Mouse (Mus musculus) urinary bladder, postnatal 0 days (tissue): Measurements from ENCODE around the gene Zfp874a. TPM values are rescaled to one million over a fixed set of nuclear protein-coding genes. Genes with fewer than 3 reads are reported as not detected.

Source experiments
- polyA plus RNA-seq: library from polyadenylated mRNA; unstranded; fragments of >200 nt; fragmentation: Nextera tagmentation; extraction: Ambion mirVana; gene quantifications from 2 replicates; pipeline ENCODE4 v1.2.1, GENCODE M21; 2015

Gene Zfp874a
- polyA plus RNA-seq = 4.8 and 5.0 TPM in 2 replicates

DNA sequence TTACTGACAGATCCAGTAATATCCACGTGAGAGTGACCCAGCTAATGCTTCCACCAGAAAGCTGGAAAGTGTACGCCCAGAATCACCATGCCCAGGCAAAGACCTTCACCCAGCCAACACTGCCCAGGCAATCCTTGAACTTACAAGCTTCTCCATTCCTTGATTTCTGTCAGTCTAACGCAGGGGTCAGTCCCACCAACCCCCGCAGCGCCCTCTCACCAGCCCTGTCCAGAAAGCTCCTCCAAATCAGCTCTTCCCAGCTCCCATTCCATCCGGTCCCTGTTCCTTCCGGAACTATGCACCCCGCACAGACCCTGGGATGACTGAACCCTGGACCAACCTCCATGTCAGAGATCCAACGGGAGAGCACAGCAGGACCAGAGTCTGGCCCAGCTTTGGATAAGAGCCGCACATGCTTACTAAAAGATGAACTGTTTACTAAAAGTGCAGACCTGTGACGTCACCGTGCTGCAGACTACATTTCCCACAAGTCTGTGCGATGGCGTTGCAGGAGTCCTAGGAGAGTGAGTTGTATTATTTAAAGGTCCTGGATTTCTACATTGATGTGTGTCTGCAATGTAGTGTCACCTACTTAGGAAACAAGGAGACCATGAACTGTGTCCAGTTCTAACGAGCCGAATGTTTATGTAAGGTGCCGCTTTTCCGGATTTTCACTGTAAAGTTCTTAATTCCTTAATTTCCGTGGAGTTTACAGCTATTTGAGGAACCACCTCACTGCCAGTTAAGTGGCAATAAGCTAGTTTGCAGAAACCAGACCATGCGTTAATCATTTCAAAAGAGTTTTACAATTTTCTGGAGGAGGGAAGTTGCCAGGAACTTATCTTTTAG is at the start of gene Zfp874a:
TSS of gene Zfp874a (minus strand) at position 453 of the 849 bp plus-strand sequence.

DNA sequence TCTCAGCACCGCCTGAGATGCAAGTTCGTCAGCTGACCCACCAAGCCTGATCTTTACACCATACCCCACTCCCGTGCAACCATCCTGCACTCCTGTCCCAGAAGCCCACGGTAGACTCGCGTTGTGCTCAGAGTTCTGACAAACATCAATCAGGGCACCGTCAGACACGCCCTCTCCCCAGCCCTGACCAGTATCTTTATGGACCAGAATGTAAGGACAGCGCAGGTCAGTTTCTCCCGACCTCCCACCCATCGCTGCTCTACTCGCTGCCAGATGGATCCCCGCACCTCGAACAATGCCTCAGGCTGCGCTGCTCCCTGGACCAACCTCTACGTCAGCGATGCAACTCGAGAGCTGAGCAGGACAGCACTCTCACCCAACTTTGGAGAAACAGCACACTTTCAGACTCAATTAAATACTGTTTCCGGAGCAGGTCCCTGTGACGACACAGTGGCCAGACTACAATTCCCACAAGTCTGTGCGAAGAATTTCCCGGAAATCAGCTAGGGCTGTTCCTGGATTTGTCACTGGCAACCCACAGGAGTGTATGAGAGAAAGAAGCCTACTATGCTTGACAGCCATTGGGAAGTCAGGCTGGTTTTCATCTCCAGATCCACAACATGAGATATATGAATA is 48.8 kb upstream of the Zfp874a start, which contains the start of gene Zfp58:
TSS of gene Zfp58 (minus strand) at position 472 of the 636 bp plus-strand sequence.

DNA sequence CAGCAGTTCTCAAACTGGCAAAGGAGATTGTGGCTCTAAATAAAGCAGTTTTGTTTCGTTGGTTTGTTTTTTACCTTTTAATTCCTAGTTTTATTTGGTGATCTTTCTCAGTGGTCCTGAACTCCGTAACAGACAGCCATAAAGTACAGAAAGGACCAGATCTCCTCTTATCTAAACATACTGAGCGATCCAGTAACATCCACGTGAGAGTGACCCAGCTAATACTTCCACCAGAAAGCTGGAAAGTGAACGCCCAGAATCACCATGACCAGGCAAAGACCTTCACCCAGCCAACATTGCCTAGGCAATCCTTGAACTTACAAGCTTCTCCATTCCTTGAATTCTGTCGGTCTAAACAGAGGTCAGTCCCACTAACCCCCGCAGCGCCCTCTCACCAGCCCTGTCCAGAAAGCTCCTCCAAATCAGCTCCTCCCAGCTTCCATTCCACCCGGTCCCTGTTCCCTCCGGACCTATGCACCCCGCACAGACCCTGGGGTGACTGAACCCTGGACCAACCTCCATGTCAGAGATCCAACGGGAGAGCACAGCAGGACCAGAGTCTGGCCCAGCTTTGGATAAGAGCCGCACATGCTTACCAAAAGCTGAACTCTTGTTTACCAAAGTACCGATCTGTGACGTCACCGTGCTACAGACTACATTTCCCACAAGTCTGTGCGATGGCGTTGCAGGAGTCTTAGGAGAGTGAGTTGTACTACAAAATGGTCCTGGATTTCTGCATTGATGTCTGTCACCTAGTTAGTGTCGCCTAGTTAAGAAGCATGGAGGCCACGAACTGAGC is 32.4 kb upstream of the Zfp874a start, which contains the start of gene Zfp874b:
TSS of gene Zfp874b (minus strand) at position 634 of the 799 bp plus-strand sequence.

DNA sequence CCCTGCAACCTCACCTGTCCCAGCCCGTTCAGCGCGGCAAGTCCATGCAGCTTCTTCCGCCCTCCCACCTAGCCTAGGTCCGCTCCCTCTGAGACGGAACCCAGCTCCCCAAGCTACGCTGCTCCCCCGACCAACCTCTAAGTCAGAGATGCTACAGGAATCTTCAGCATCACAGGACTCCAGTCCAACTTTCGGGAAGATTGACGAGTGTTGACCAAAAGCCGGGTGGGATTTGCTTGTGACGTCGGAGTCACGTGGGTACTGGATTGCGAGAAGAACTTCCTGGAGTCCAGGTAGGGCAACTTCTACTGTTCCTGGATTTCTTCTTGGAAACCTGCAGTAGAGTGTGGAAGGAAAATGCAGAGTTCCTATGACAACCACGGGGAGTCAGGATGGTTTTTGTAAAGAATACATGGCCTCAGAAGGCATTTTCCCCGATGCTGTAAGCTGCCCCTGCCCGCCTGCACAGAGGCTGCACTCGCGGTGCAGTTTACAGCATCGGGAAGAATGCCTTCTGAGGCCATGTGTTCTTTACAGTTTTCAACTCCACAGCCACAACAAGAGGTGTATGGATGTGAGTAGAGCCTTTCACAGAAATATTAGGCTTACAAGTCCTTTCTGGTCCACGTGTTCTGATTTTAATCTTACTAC is 30.1 kb downstream of the Zfp874a start, which contains the start of gene Zfp459:
TSS of gene Zfp459 (minus strand) at position 212 of the 651 bp plus-strand sequence.

DNA sequence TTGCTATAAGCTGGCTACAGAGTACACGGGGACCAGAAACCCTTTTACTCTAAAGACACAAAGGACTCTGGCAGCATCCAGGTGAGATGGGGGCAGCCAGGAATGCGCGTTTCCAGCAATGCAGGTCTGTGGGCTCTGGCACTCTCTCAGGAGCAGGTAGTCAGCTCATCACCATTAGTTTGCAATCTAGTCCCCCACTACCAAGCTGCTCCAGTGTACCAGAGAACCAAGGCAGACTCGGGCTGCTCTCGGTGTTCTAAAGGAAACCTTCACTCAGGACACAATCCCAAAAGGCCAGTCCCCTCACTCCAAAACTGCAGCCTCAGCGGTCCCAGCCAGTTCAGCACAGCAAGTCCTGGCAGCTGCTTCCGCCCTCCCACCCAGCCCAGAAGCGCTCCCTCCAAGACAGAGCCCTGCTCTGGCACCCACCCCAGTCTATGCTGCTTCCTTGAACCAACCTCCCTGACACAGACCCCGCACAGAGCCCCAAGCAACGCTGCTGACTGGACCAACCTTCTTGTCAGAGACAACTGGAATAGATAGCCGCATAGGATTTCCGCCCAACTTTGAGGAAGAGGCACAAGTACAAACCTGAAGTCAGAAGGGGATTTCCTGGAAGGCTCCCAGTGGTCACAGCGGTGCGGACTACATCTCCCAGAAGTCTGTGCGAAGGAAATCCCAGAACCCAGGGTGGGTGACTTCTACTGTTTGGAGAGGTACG is 52.1 kb downstream of the Zfp874a start, which contains the start of gene Zfp429:
TSS of gene Zfp429 (minus strand) at position 637 of the 721 bp plus-strand sequence.

DNA sequence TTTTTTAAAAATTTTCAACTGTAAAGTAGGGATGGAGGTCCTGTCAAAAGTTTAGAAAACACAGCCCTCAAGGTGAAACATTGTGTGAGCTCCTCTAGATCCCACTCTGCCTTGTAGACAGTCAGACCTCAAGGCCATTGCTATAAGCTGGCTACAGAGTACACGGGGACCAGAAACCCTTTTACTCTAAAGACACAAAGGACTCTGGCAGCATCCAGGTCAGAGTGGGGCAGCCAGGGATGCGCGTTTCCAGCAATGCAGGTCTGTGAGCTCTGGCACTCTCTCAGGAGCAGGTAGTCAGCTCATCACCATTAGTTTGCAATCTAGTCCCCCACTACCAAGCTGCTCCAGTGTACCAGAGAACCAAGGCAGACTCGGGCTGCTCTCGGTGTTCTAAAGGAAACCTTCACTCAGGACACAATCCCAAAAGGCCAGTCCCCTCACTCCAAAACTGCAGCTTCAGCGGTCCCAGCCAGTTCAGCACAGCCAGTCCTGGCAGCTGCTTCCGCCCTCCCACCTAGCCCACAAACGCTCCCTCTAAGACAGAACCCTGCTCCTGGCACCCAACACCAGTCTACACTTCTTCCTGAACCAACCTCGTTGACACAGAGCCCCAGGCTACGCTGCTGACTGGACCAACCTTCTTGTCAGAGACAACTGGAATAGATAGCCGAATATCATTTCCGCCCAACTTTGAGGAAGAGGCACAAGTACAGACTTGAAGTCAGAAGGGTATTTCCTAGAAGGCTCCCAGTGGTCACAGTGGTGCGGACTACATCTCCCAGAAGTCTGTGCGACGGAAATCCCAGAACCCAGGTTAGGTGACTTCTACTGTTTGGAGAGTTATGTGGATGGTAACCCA is 76.1 kb downstream of the Zfp874a start, which contains the start of the genes Gm28041 and Zfp456:
TSS of gene Gm28041 (minus strand) at position 684 of the 862 bp plus-strand sequence.
TSS of gene Zfp456 (minus strand) at position 761 of the 862 bp plus-strand sequence.

Other genes with a start within 250 kb of the Zfp874a start
- gene Zfp458, start 173.2 kb downstream of the Zfp874a start, polyA plus RNA-seq = 0.46 and 1.0 TPM in 2 replicates
- 0.30 TPM in 1 of 2 replicates, not detected in the other for gene Zfp457, start 145.1 kb downstream of the Zfp874a start, polyA plus RNA-seq
- gene Zfp595, start 119.1 kb downstream of the Zfp874a start, polyA plus RNA-seq = 1.1 TPM in 2 replicates
- 0.52 TPM in 1 of 2 replicates, not detected in the other for gene Gm28044, start 91.1 kb downstream of the Zfp874a start, polyA plus RNA-seq
- gene Zfp953, start 91.0 kb downstream of the Zfp874a start, polyA plus RNA-seq = 0.45 and 0.47 TPM in 2 replicates
- gene Gm28041, start 75.9 kb downstream of the Zfp874a start, polyA plus RNA-seq = 0.22 and 0.26 TPM in 2 replicates
- 0.43 and 0.44 TPM in 2 replicates for gene Zfp456, start 75.8 kb downstream of the Zfp874a start, polyA plus RNA-seq
- gene Zfp429, start 51.8 kb downstream of the Zfp874a start, polyA plus RNA-seq = 3.5 and 3.6 TPM in 2 replicates
- gene Zfp459, start 30.2 kb downstream of the Zfp874a start, polyA plus RNA-seq = 0.48 and 1.3 TPM in 2 replicates
- 1.7 and 1.9 TPM in 2 replicates for gene Zfp874b, start 32.6 kb upstream of the Zfp874a start, polyA plus RNA-seq
- 5.0 and 5.2 TPM in 2 replicates for gene Zfp58, start 48.9 kb upstream of the Zfp874a start, polyA plus RNA-seq
- not detected in 2 replicates for gene Gm26965, start 74.5 kb upstream of the Zfp874a start, polyA plus RNA-seq
- gene Zfp87, start 74.6 kb upstream of the Zfp874a start, polyA plus RNA-seq = 26.4 and 29.8 TPM in 2 replicates
- gene Zfp748, start 102.2 kb upstream of the Zfp874a start, polyA plus RNA-seq = 4.0 and 5.1 TPM in 2 replicates
- gene Zfp729b, start 158.1 kb upstream of the Zfp874a start, polyA plus RNA-seq = 1.7 and 1.9 TPM in 2 replicates
- 0.70 TPM in 1 of 2 replicates, not detected in the other for gene Gm49345, start 186.1 kb upstream of the Zfp874a start, polyA plus RNA-seq
- 1.1 and 1.5 TPM in 2 replicates for gene Zfp729a, start 186.2 kb upstream of the Zfp874a start, polyA plus RNA-seq
- 5.9 and 6.5 TPM in 2 replicates for gene Zfp738, start 235.4 kb upstream of the Zfp874a start, polyA plus RNA-seq